Mouse (Mus musculus): ENCODE measurements around the gene Nmd3. TPM values are rescaled to one million over a fixed set of nuclear protein-coding genes. Genes with fewer than 3 reads are reported as not detected.

The Nmd3 gene
- polyA plus RNA-seq, 1 experiment = 60.2 TPM

DNA sequence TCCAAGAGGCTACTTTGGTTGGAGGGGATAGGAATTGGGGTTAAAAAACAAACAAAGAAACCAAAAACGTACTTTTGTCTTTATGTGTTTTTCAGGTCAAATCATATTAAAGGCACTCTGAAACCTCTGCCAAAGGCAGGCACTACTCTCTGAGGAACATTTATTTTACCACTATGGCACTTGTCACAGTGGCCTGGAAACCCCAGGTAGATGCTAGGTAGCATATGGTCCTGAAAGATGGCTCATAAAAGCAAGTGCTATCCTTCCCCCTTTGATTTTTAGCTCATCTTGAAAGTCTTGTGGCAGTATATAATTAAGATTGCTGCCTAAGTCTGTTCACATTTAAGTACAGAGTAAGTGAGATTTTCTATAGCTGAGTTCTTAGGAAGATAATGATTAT, 35.7 kb downstream of the Nmd3 start:
- no peak overlapping the region for H3ac ChIP-seq (ENCODE audit: control insufficient read depth, insufficient read length)
- no peaks in the 10 kb centered on the region for H3K27me3 ChIP-seq (ENCODE audit: control insufficient read depth, insufficient read depth, insufficient read length)
- peaks cover 33% of the 10 kb centered on the region for H3K36me3 ChIP-seq (ENCODE audit: control insufficient read depth, insufficient read depth)
- no peaks in the 10 kb centered on the region for H3K79me2 ChIP-seq (ENCODE audit: control insufficient read depth, insufficient read depth)
- no peak overlapping the region for H3K4me2 ChIP-seq (ENCODE audit: low read depth)
- H3K4me3 ChIP-seq = no peak overlapping the region
- TF ChIP-seq POLR2AphosphoS2 (IDR thresholded peaks at IDR 0.05; ENCODE audit: insufficient read length, low read depth) (no peak), USF1 (IDR thresholded peaks at IDR 0.05; ENCODE audit: low read depth) (no peak), CEBPB (IDR thresholded peaks at IDR 0.05; ENCODE audit: insufficient read depth, poor library complexity, severe bottlenecking) (no peak), E2F4 (IDR thresholded peaks at IDR 0.05; ENCODE audit: insufficient read depth) (no peak), MYOG (IDR thresholded peaks at IDR 0.05; ENCODE audit: control insufficient read depth in 1 of 3, insufficient read depth in 1 of 3, insufficient read length in 2 of 3, low read depth in 2 of 3) (no peak), TCF3 (IDR thresholded peaks at IDR 0.05; ENCODE audit: insufficient read length, low read depth) (no peak), SRF (IDR thresholded peaks at IDR 0.05; ENCODE audit: control insufficient read depth, insufficient read length, low read depth) (no peak), MYOD1 (IDR thresholded peaks at IDR 0.05; ENCODE audit: control insufficient read depth in 1 of 3, insufficient read length in 2 of 3, low read depth in 2 of 3) (no peak), MAX (IDR thresholded peaks at IDR 0.05; ENCODE audit: low read depth) (no peak), REST (IDR thresholded peaks at IDR 0.05; ENCODE audit: insufficient read depth, insufficient read length) (no peak), POLR2A (IDR thresholded peaks at IDR 0.05; ENCODE audit: insufficient read length, low read depth) (no peak), TCF12 (IDR thresholded peaks at IDR 0.05; ENCODE audit: insufficient read depth, poor library complexity, severe bottlenecking) (no peak)

DNA sequence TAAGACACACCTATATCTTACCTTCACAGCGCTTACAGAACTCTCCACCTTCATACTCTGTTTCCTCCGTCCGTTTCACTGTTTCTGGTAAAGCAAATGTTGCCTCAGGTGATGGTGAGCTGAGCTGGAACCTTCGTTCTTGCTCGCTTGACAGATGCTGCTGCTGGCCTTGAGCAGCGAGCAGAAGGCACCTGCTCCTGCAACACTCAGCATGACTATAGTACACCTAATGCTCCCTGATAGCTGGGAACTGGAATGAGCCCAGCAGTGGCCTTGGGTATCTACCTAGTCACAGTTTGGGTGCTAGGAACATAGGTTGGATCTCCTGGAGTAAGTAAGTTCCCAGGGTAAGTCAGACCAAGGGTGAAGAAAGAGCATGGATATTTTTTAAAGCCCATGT, 38.3 kb downstream of the Nmd3 start:
- no peak overlapping the region for H3K4me2 ChIP-seq (ENCODE audit: low read depth)
- H3ac ChIP-seq (ENCODE audit: control insufficient read depth, insufficient read length) = no peak overlapping the region
- H3K4me3 ChIP-seq = no peak overlapping the region
- H3K79me2 ChIP-seq (ENCODE audit: control insufficient read depth, insufficient read depth) = no peaks in the 10 kb centered on the region
- peaks cover 25% of the 10 kb centered on the region for H3K36me3 ChIP-seq (ENCODE audit: control insufficient read depth, insufficient read depth)
- no peaks in the 10 kb centered on the region for H3K27me3 ChIP-seq (ENCODE audit: control insufficient read depth, insufficient read depth, insufficient read length)
- TF ChIP-seq MAX (IDR thresholded peaks at IDR 0.05; ENCODE audit: low read depth) = no peak
- TF ChIP-seq TCF12 (IDR thresholded peaks at IDR 0.05; ENCODE audit: insufficient read depth, poor library complexity, severe bottlenecking) = no peak
- no peak for TF ChIP-seq USF1 (IDR thresholded peaks at IDR 0.05; ENCODE audit: low read depth)
- no peak for TF ChIP-seq E2F4 (IDR thresholded peaks at IDR 0.05; ENCODE audit: insufficient read depth)
- no peak for TF ChIP-seq POLR2A (IDR thresholded peaks at IDR 0.05; ENCODE audit: insufficient read length, low read depth)
- TF ChIP-seq POLR2AphosphoS2 (IDR thresholded peaks at IDR 0.05; ENCODE audit: insufficient read length, low read depth) = no peak
- TF ChIP-seq SRF (IDR thresholded peaks at IDR 0.05; ENCODE audit: control insufficient read depth, insufficient read length, low read depth) = no peak
- TF ChIP-seq MYOG (IDR thresholded peaks at IDR 0.05; ENCODE audit: control insufficient read depth in 1 of 3, insufficient read depth in 1 of 3, insufficient read length in 2 of 3, low read depth in 2 of 3) = no peak
- no peak for TF ChIP-seq TCF3 (IDR thresholded peaks at IDR 0.05; ENCODE audit: insufficient read length, low read depth)
- TF ChIP-seq MYOD1 (IDR thresholded peaks at IDR 0.05; ENCODE audit: control insufficient read depth in 1 of 3, insufficient read length in 2 of 3, low read depth in 2 of 3) = no peak
- no peak for TF ChIP-seq CEBPB (IDR thresholded peaks at IDR 0.05; ENCODE audit: insufficient read depth, poor library complexity, severe bottlenecking)
- TF ChIP-seq REST (IDR thresholded peaks at IDR 0.05; ENCODE audit: insufficient read depth, insufficient read length) = no peak

DNA sequence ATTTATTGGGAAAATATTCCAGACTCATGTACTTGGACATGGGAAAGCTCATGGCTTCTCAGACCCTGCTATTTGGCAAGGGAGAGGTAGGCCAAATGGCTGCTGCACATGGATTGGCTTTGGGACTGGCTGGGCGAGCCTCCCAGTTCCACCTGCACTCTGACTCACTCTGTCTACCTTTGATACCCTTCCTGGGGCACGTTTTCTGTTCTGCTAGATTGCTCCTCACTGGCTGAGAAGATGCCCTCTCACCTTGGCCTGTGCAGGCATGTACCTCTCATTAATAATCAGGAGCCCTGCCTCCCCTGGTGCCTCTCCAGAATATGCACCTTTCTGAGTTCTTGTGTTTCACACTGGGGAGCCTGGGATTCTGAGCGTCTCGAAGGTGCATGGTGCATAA, 39.4 kb downstream of the Nmd3 start:
- Histone ChIP-seq H3K4me2 (ENCODE audit: low read depth) (no peak overlapping the region), H3ac (ENCODE audit: control insufficient read depth, insufficient read length) (no peak overlapping the region), H3K4me3 (no peak overlapping the region), H3K79me2 (ENCODE audit: control insufficient read depth, insufficient read depth) (no peaks in the 10 kb centered on the region), H3K36me3 (ENCODE audit: control insufficient read depth, insufficient read depth) (peaks cover 25% of the 10 kb centered on the region), H3K27me3 (ENCODE audit: control insufficient read depth, insufficient read depth, insufficient read length) (no peaks in the 10 kb centered on the region)
- TF ChIP-seq POLR2AphosphoS2 (IDR thresholded peaks at IDR 0.05; ENCODE audit: insufficient read length, low read depth) = no peak
- TF ChIP-seq E2F4 (IDR thresholded peaks at IDR 0.05; ENCODE audit: insufficient read depth) = no peak
- TF ChIP-seq POLR2A (IDR thresholded peaks at IDR 0.05; ENCODE audit: insufficient read length, low read depth) = no peak
- TF ChIP-seq TCF3 (IDR thresholded peaks at IDR 0.05; ENCODE audit: insufficient read length, low read depth) = no peak
- no peak for TF ChIP-seq TCF12 (IDR thresholded peaks at IDR 0.05; ENCODE audit: insufficient read depth, poor library complexity, severe bottlenecking)
- no peak for TF ChIP-seq CEBPB (IDR thresholded peaks at IDR 0.05; ENCODE audit: insufficient read depth, poor library complexity, severe bottlenecking)
- no peak for TF ChIP-seq MYOG (IDR thresholded peaks at IDR 0.05; ENCODE audit: control insufficient read depth in 1 of 3, insufficient read depth in 1 of 3, insufficient read length in 2 of 3, low read depth in 2 of 3)
- TF ChIP-seq MAX (IDR thresholded peaks at IDR 0.05; ENCODE audit: low read depth) = no peak
- no peak for TF ChIP-seq SRF (IDR thresholded peaks at IDR 0.05; ENCODE audit: control insufficient read depth, insufficient read length, low read depth)
- no peak for TF ChIP-seq REST (IDR thresholded peaks at IDR 0.05; ENCODE audit: insufficient read depth, insufficient read length)
- TF ChIP-seq USF1 (IDR thresholded peaks at IDR 0.05; ENCODE audit: low read depth) = no peak
- TF ChIP-seq MYOD1 (IDR thresholded peaks at IDR 0.05; ENCODE audit: control insufficient read depth in 1 of 3, insufficient read length in 2 of 3, low read depth in 2 of 3) = no peak

DNA sequence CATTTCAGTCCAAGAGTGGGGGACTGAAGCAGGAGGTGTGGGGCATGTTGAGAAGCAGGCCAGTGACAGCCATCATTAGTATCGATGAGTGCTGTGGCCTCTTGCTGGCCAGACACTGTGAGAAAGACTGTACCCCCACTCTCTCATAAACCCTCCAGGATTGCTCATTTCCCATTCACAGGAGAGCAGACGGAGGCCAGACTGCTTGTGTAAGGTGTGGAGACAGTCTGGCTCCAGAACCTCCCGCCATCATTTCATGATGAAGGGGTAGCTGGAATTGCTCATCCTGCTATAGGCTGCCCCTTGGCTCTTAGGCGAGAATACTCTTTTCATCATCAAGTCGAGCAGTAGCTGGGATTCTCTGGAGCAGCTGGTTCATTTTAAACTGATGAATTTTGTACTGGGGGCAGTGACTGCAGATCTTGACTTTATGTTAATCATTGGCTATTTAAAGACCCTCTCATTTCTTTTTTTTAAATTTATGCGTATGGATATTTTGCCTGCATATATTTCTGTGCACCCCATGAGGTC, 41.1 kb downstream of the Nmd3 start:
- Histone ChIP-seq H3K4me3 (no peak overlapping the region), H3K4me2 (ENCODE audit: low read depth) (no peak overlapping the region), H3ac (ENCODE audit: control insufficient read depth, insufficient read length) (no peak overlapping the region), H3K36me3 (ENCODE audit: control insufficient read depth, insufficient read depth) (peaks cover 16% of the 10 kb centered on the region), H3K79me2 (ENCODE audit: control insufficient read depth, insufficient read depth) (no peaks in the 10 kb centered on the region), H3K27me3 (ENCODE audit: control insufficient read depth, insufficient read depth, insufficient read length) (no peaks in the 10 kb centered on the region)
- TF ChIP-seq USF1 (IDR thresholded peaks at IDR 0.05; ENCODE audit: low read depth) (no peak), TCF3 (IDR thresholded peaks at IDR 0.05; ENCODE audit: insufficient read length, low read depth) (no peak), MYOG (IDR thresholded peaks at IDR 0.05; ENCODE audit: control insufficient read depth in 1 of 3, insufficient read depth in 1 of 3, insufficient read length in 2 of 3, low read depth in 2 of 3) (no peak), E2F4 (IDR thresholded peaks at IDR 0.05; ENCODE audit: insufficient read depth) (no peak), SRF (IDR thresholded peaks at IDR 0.05; ENCODE audit: control insufficient read depth, insufficient read length, low read depth) (no peak), CEBPB (IDR thresholded peaks at IDR 0.05; ENCODE audit: insufficient read depth, poor library complexity, severe bottlenecking) (no peak), MYOD1 (IDR thresholded peaks at IDR 0.05; ENCODE audit: control insufficient read depth in 1 of 3, insufficient read length in 2 of 3, low read depth in 2 of 3) (no peak), POLR2AphosphoS2 (IDR thresholded peaks at IDR 0.05; ENCODE audit: insufficient read length, low read depth) (no peak), REST (IDR thresholded peaks at IDR 0.05; ENCODE audit: insufficient read depth, insufficient read length) (no peak), POLR2A (IDR thresholded peaks at IDR 0.05; ENCODE audit: insufficient read length, low read depth) (no peak)
